Mouse (Mus musculus) CD8-positive naive resting alpha-beta T cell, adult 57 days (primary cell): Measurements from ENCODE around the gene Zfp975. TPM values are rescaled to one million over a fixed set of nuclear protein-coding genes. Genes with fewer than 3 reads are reported as not detected.

Experiments used
- total RNA-seq: library from RNA; stranded (reverse); gene quantifications from one replicate; pipeline ENCODE4 v1.2.4, GENCODE M21; 2023

Zfp975 gene
- 1.6 TPM for total RNA-seq

GRCm38 (mm10) chr7:42692362-42693158 lies at the start of gene Zfp975:
Zfp975 (minus strand) TSS chr7:42692742.

GRCm38 (mm10) chr7:42726917-42727316 lies 34.4 kb upstream of the Zfp975 start, which contains the start of gene Gm17067:
Gm17067 (minus strand) TSS chr7:42727017.

GRCm38 (mm10) chr7:42642152-42643115 lies 50.1 kb downstream of the Zfp975 start, which contains the start of gene Zfp976:
Zfp976 (minus strand) TSS chr7:42642588.

Other genes starting within 250 kb of the Zfp975 start
- not detected for gene 4933421I07Rik, start 244.6 kb downstream of the Zfp975 start, total RNA-seq
- 38.3 TPM for gene Zfp141, start 187.0 kb downstream of the Zfp975 start, total RNA-seq
- gene Gm21028, start 114.2 kb downstream of the Zfp975 start, total RNA-seq: not detected
- not detected for gene Zfp977, start 100.2 kb downstream of the Zfp975 start, total RNA-seq
- 0.24 TPM for gene Zfp976, start 50.2 kb downstream of the Zfp975 start, total RNA-seq
- gene Gm17067, start 34.3 kb upstream of the Zfp975 start, total RNA-seq: not detected
- not detected for gene Vmn2r62, start 100.8 kb upstream of the Zfp975 start, total RNA-seq
- not detected for gene Gm2381, start 174.5 kb upstream of the Zfp975 start, total RNA-seq
- gene Vmn2r63, start 241.1 kb upstream of the Zfp975 start, total RNA-seq: not detected